Mouse (Mus musculus) MEL (cell line): ENCODE measurements around the gene Eef1g.

ENCODE experiments used
- CTCF ChIP-seq, 3 experiments: IDR thresholded peaks in 2 of 3; conservative IDR thresholded peaks in 1 of 3; 2 replicates each; pipeline ENCODE4 v1.5.1; 2011 to 2012; ENCODE audit warnings: low read length in 3 of 3, low read depth in 2 of 3, mild to moderate bottlenecking in 2 of 3, improper control_type of control experiment in 1 of 3, inconsistent platforms in 1 of 3, mixed read lengths in 1 of 3, moderate library complexity in 1 of 3; ENCODE audit not compliant: control insufficient read depth in 1 of 3, insufficient read depth in 1 of 3, poor library complexity in 1 of 3, severe bottlenecking in 1 of 3
- HCFC1 ChIP-seq: IDR thresholded peaks from 2 replicates; pipeline ENCODE4 v1.6.1; 2012; ENCODE audit warnings: low read depth, mild to moderate bottlenecking, inconsistent platforms, low read length, improper control_type of control experiment, moderate library complexity
- MAZ ChIP-seq: IDR thresholded peaks from 2 replicates; pipeline ENCODE4 v1.6.1; 2012; ENCODE audit warnings: low read depth, mild to moderate bottlenecking, inconsistent platforms, low read length, improper control_type of control experiment
- RAD21 ChIP-seq: IDR thresholded peaks from 2 replicates; pipeline ENCODE4 v1.6.1; 2011; ENCODE audit warnings: mild to moderate bottlenecking, low read depth, low read length, improper control_type of control experiment

- TF ChIP-seq MAZ, result no peak
- TF ChIP-seq RAD21, result no peak
- no peak for TF ChIP-seq HCFC1
- no peak for TF ChIP-seq CTCF (IDR thresholded peaks at IDR 0.05 in 2 of 3, conservative IDR thresholded peaks at IDR 0.05 in 1 of 3; ENCODE audit: control insufficient read depth in 1 of 3, insufficient read depth in 1 of 3, low read depth in 2 of 3, low read length in 3 of 3, poor library complexity in 1 of 3, severe bottlenecking in 1 of 3)
Measured at GRCm38 (mm10) chr19:8981450-8982168, 14.8 kb downstream of the Eef1g start.
